Mouse (Mus musculus) heart, embryonic 15.5 days (tissue): Measurements from ENCODE around the gene Ptpn14. TPM values are rescaled to one million over a fixed set of nuclear protein-coding genes. Genes with fewer than 3 reads are reported as not detected.

ENCODE experiments used
- ATAC-seq: fragments of 200-750 bp; cut with Nextera tagmentation; replicated peaks from 2 replicates; pipeline ENCODE4 v1.8.0; 2017; ENCODE audit warnings: low read depth, moderate TSS enrichment; ENCODE audit not compliant: insufficient number of reproducible peaks, insufficient read depth, low FRiP score
- H3K27ac ChIP-seq: fragments of 300-500 bp; sonication (generic); 2 replicates; pipeline ENCODE4 v1.5.1; 2015; ENCODE audit warnings: mild to moderate bottlenecking, inconsistent platforms
- H3K27me3 ChIP-seq: fragments of 300-500 bp; sonication (generic); 2 replicates; pipeline ENCODE4 v1.6.1; 2015; ENCODE audit warnings: inconsistent platforms
- H3K36me3 ChIP-seq: fragments of 300-500 bp; sonication (generic); 2 replicates; pipeline ENCODE4 v1.6.1; 2015; ENCODE audit warnings: mild to moderate bottlenecking, inconsistent platforms
- H3K4me1 ChIP-seq: fragments of 300-500 bp; sonication (generic); replicated peaks from 2 replicates; pipeline ENCODE4 v1.6.1; 2015; ENCODE audit warnings: inconsistent platforms
- H3K4me2 ChIP-seq: fragments of 300-500 bp; sonication (generic); 2 replicates; pipeline ENCODE4 v1.6.1; 2015; ENCODE audit warnings: inconsistent platforms, mild to moderate bottlenecking, moderate library complexity
- H3K4me3 ChIP-seq: fragments of 300-500 bp; sonication (generic); 2 replicates; pipeline ENCODE4 v1.5.1; 2015; ENCODE audit warnings: mild to moderate bottlenecking, inconsistent platforms
- H3K9ac ChIP-seq: fragments of 300-500 bp; sonication (generic); 2 replicates; pipeline ENCODE4 v1.6.1; 2015; ENCODE audit warnings: mild to moderate bottlenecking, inconsistent platforms
- H3K9me3 ChIP-seq: fragments of 300-500 bp; sonication (generic); replicated peaks from 2 replicates; pipeline ENCODE4 v1.6.1; 2016; ENCODE audit warnings: inconsistent platforms
- WGBS: fragments of 180-500 bp; shearing (Covaris S2); methylation state at CpG from one replicate; pipeline ENCODE4 v1.1.7; 2015; ENCODE audit warnings: mixed read lengths; 5-methylcytosine and 5-hydroxymethylcytosine counted together
- polyA plus RNA-seq: library from polyadenylated mRNA; unstranded; fragments of >200 nt; fragmentation: Nextera tagmentation; extraction: Ambion mirVana; gene quantifications from 2 replicates; pipeline ENCODE4 v1.2.1, GENCODE M21; 2015

Ptpn14 gene
- polyA plus RNA-seq, 1 experiment from 2014 or later: 7.0 TPM

DNA sequence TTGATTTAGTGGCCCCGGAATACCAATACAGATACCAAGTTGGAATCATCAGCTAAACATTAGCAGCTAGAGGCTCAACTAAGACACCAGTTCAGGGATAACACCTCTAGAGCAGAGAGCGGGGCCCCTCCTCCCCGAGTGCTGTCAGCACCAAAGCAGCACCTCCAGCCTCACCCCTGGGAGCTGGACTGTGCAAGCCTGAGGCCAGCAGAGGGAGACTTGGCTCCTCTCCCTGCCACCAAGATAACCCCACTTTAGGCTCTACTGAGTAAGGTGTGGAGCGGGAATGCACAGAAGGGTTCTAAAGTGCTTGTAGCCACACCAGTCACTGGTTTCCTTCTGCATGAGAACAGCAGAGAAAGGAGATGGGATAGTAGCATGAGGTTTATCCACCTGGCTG, 29.7 kb upstream of the Ptpn14 start:
- peak overlapping the region; percentile 84 for H3K27ac ChIP-seq
- no peak overlapping the region for H3K9ac ChIP-seq
- H3K9me3 ChIP-seq: no peaks in the 10 kb centered on the region; the same call in 1 of the 2 replicates
- WGBS: 31% methylated on average over 4 of the region's 4 CpGs
- peaks cover 17% of the 10 kb centered on the region for H3K4me1 ChIP-seq
- H3K4me2 ChIP-seq: peak overlapping the region; percentile 37
- no peaks in the 10 kb centered on the region for H3K36me3 ChIP-seq
- no peaks in the 10 kb centered on the region for H3K27me3 ChIP-seq
- no peak overlapping the region for H3K4me3 ChIP-seq
- ATAC-seq: peak; percentile 92

DNA sequence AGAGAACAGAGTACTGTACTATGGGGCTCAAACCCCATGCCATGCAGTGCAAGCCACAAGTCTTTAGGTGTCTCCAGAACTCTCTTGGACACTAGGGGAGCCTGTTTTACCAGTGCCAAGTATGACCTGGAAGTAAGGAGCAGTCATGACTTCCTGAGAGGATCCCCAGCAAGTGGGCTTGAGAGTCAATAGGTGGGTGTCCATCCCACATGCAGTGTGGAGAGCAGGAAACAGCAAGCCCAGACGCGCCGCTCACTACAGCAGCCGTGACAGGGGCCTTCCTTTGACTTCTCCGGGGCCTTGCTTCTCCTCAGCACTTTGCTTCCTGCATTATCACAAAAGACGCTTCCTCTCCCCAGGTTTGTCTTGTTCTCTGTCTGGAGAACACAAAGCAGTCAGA, 27.9 kb upstream of the Ptpn14 start:
- no peak for ATAC-seq
- 63% methylated on average over 6 of the region's 6 CpGs for WGBS
- H3K27me3 ChIP-seq: no peaks in the 10 kb centered on the region
- no peaks in the 10 kb centered on the region for H3K36me3 ChIP-seq
- H3K27ac ChIP-seq: no peak overlapping the region
- no peaks in the 10 kb centered on the region for H3K9me3 ChIP-seq
- H3K4me2 ChIP-seq: no peak overlapping the region
- no peak overlapping the region for H3K9ac ChIP-seq
- H3K4me3 ChIP-seq: no peak overlapping the region
- H3K4me1 ChIP-seq: peaks cover 14% of the 10 kb centered on the region

- no peak for ATAC-seq
These were observed 27.1 kb upstream of the Ptpn14 start for GRCm38 (mm10) chr1:189700990-189701389.

DNA sequence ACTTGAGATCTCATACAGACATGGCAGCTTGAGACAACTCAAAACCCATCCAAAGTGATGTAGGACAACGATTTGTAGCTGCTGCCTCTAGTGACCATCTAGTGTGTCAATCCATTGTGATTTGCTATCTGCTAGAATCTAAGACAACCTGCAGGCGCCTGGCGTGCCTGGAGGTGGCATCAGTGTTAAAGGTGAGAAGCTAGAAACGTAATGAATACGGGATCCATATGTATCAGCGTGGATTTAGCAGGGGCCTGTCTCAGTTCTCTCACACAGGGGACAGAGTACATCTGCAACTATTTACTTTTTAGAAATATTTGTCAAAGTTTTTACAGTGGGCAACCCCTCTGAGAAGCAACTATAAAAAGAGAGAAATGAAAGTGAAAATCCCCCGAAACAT, 24.9 kb upstream of the Ptpn14 start:
- peaks cover 4% of the 10 kb centered on the region for H3K4me1 ChIP-seq
- H3K9me3 ChIP-seq: no peaks in the 10 kb centered on the region
- H3K27ac ChIP-seq: no peak overlapping the region
- H3K9ac ChIP-seq: no peak overlapping the region
- no peaks in the 10 kb centered on the region for H3K36me3 ChIP-seq
- H3K27me3 ChIP-seq: no peaks in the 10 kb centered on the region
- no peak for ATAC-seq
- no peak overlapping the region for H3K4me2 ChIP-seq
- H3K4me3 ChIP-seq: no peak overlapping the region
- 57% methylated on average over 7 of the region's 7 CpGs for WGBS

More at GRCm38 (mm10) chr1:189700990-189701389, 27.1 kb upstream of the Ptpn14 start:
- no peaks in the 10 kb centered on the region for H3K9me3 ChIP-seq
- no peak overlapping the region for H3K4me3 ChIP-seq
- under 1% methylated on average over 6 of the region's 6 CpGs for WGBS
- H3K9ac ChIP-seq: no peak overlapping the region
- H3K36me3 ChIP-seq: no peaks in the 10 kb centered on the region
- H3K27me3 ChIP-seq: no peaks in the 10 kb centered on the region
- peaks cover 10% of the 10 kb centered on the region for H3K4me1 ChIP-seq
- H3K27ac ChIP-seq: no peak overlapping the region
- no peak overlapping the region for H3K4me2 ChIP-seq

DNA sequence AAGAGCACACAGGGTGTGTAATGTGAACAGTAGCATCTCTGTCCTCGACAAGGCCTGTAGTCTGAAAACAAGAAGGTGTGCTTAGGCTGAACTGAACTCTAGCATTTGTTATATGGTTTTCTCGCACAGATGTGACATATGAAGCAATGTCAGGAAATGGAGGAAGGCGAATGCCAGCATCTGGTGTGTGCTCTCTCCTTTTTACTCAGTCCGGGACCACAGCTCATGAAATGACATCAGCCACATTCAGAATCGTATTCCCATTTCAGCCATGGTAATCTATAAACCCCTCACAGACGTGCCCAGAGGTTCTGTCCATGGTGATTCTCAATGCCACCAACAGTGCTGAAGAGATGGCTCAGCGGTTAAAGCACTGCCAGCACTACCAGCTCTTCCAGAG, 24.5 kb upstream of the Ptpn14 start:
- Histone ChIP-seq H3K36me3 (no peaks in the 10 kb centered on the region), H3K4me3 (no peak overlapping the region), H3K27me3 (no peaks in the 10 kb centered on the region), H3K27ac (no peak overlapping the region), H3K9me3 (no peaks in the 10 kb centered on the region), H3K4me2 (no peak overlapping the region), H3K4me1 (peaks cover under 1% of the 10 kb centered on the region; the same call in 1 of the 2 replicates), H3K9ac (no peak overlapping the region)
- 73% methylated on average over 7 of the region's 7 CpGs for WGBS
- no peak for ATAC-seq

- H3K4me1 ChIP-seq: no peaks in the 10 kb centered on the region
- 68% methylated on average over 12 of the region's 12 CpGs for WGBS
- no peak overlapping the region for H3K9ac ChIP-seq
- no peaks in the 10 kb centered on the region for H3K36me3 ChIP-seq
- H3K27ac ChIP-seq: no peak overlapping the region
- no peak overlapping the region for H3K4me2 ChIP-seq
- no peak overlapping the region for H3K4me3 ChIP-seq
- H3K27me3 ChIP-seq: no peaks in the 10 kb centered on the region
- no peak for ATAC-seq
- H3K9me3 ChIP-seq: no peaks in the 10 kb centered on the region
These were observed 21.9 kb upstream of the Ptpn14 start for GRCm38 (mm10) chr1:189706040-189706645.

GRCm38 (mm10) chr1:189707014-189707413, 21.1 kb upstream of the Ptpn14 start:
- no peaks in the 10 kb centered on the region for H3K36me3 ChIP-seq
- H3K27me3 ChIP-seq: no peaks in the 10 kb centered on the region
- no peaks in the 10 kb centered on the region for H3K4me1 ChIP-seq
- H3K9ac ChIP-seq: no peak overlapping the region
- H3K9me3 ChIP-seq: no peaks in the 10 kb centered on the region
- ATAC-seq: no peak
- no peak overlapping the region for H3K4me2 ChIP-seq
- H3K27ac ChIP-seq: no peak overlapping the region
- no peak overlapping the region for H3K4me3 ChIP-seq

DNA sequence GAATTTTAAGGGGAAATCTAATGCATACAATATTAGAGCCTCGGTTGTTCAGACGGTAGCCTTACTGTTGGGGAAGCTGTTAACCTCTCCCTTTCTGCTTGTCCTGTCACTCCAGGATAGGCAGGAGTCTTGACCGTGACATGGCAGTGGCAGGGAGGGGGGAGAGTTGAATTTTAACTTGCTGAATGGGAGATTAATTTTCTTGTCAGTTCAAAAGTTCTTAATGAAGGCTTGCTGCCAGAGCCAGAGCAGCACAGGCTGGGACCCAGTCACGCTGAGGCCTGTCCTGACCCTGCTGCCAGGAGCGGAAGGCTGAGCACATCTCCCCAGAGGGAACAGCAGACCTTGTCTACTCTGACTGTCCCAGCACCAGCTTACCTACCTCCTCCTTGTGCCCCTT, 20.6 kb upstream of the Ptpn14 start:
- WGBS: 53% methylated on average over 5 of the region's 5 CpGs
- H3K27ac ChIP-seq: no peak overlapping the region
- no peaks in the 10 kb centered on the region for H3K27me3 ChIP-seq
- H3K4me2 ChIP-seq: no peak overlapping the region
- no peaks in the 10 kb centered on the region for H3K9me3 ChIP-seq
- H3K4me3 ChIP-seq: no peak overlapping the region
- ATAC-seq: no peak
- no peaks in the 10 kb centered on the region for H3K36me3 ChIP-seq
- no peaks in the 10 kb centered on the region for H3K4me1 ChIP-seq
- H3K9ac ChIP-seq: no peak overlapping the region

GRCm38 (mm10) chr1:189709001-189709400, 19.1 kb upstream of the Ptpn14 start:
- H3K9me3 ChIP-seq: no peaks in the 10 kb centered on the region
- H3K4me3 ChIP-seq: no peak overlapping the region
- H3K27me3 ChIP-seq: no peaks in the 10 kb centered on the region
- no peak overlapping the region for H3K4me2 ChIP-seq
- no peak for ATAC-seq
- H3K9ac ChIP-seq: no peak overlapping the region
- no peak overlapping the region for H3K27ac ChIP-seq
- no peaks in the 10 kb centered on the region for H3K36me3 ChIP-seq
- H3K4me1 ChIP-seq: no peaks in the 10 kb centered on the region
- WGBS: 61% methylated on average over 8 of the region's 8 CpGs

GRCm38 (mm10) chr1:189715915-189716797, 11.9 kb upstream of the Ptpn14 start:
- Histone ChIP-seq H3K4me1 (peaks cover 4% of the 10 kb centered on the region; the same call in 1 of the 2 replicates), H3K9me3 (no peaks in the 10 kb centered on the region), H3K4me2 (no peak overlapping the region), H3K4me3 (no peak overlapping the region), H3K27ac (no peak overlapping the region), H3K36me3 (no peaks in the 10 kb centered on the region), H3K27me3 (no peaks in the 10 kb centered on the region), H3K9ac (no peak overlapping the region)
- 46% methylated on average over 19 of the region's 19 CpGs for WGBS
- no peak for ATAC-seq

DNA sequence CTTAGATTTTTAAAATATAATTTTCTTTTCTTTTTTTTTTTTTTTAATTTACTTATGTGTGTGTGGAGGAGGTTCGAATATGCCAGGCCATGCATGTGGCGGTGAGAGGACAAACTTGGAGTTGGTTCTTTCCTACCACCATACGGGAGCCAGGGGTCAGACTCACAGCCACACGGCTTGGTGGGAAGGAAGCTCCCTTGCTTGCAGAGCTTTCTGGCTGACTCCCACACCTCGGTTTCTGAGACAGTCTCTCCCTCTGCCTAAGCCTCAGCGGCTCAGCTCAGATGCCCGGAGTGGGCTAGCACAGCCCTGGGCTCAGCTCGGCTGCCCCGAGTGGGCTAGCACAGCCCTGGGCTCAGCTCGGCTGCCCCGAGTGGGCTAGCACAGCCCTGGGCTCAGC, 10.5 kb upstream of the Ptpn14 start:
- ATAC-seq: no peak
- H3K4me1 ChIP-seq: peaks cover 4% of the 10 kb centered on the region; the same call in 1 of the 2 replicates
- H3K9ac ChIP-seq: no peak overlapping the region
- no peaks in the 10 kb centered on the region for H3K36me3 ChIP-seq
- no peak overlapping the region for H3K27ac ChIP-seq
- H3K9me3 ChIP-seq: no peaks in the 10 kb centered on the region
- no peak overlapping the region for H3K4me2 ChIP-seq
- H3K4me3 ChIP-seq: no peak overlapping the region
- no peaks in the 10 kb centered on the region for H3K27me3 ChIP-seq
- 83% methylated on average over 11 of the region's 11 CpGs for WGBS
